Mouse (Mus musculus): ENCODE results near the gene Lrp10. TPM values are rescaled to one million over a fixed set of nuclear protein-coding genes. Genes with fewer than 3 reads are reported as not detected.

Gene Lrp10
- polyA plus RNA-seq, 1 experiment, result 22.9 TPM

GRCm38 (mm10) chr14:54487732-54488131 is 23.8 kb downstream of the Lrp10 start:
- no peaks in the 10 kb centered on the region for H3K27me3 ChIP-seq (ENCODE audit: control insufficient read depth, insufficient read depth, low read length, poor library complexity, severe bottlenecking)
- no peak overlapping the region for H3K9ac ChIP-seq (ENCODE audit: low read depth, poor library complexity, severe bottlenecking)

DNA sequence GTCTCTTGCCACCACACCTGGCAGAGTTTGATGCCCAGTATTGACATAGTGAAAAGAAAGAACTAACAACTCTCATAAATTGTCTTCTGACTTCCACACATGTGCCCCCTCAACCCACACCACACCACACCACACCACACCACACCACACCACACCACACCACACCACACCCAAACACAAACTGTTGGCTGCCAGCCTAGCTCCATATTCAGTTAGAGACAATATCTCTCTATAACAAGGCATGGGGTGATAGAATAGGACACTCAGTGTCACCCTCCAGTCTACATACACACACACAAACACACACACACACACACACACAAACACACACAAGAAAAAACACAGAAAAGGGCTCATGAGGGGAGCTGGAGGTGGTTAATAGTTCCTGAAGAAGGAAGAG is 24.4 kb downstream of the Lrp10 start:
- no peak overlapping the region for H3K27ac ChIP-seq (ENCODE audit: insufficient read depth, low read length)
- TF ChIP-seq EP300 (IDR thresholded peaks at IDR 0.05; ENCODE audit: insufficient read depth, low read depth, low read length), result no peak
- TF ChIP-seq POLR2A (IDR thresholded peaks at IDR 0.05; ENCODE audit: insufficient read depth, low read length), result no peak
- no peak for TF ChIP-seq CTCF (IDR thresholded peaks at IDR 0.05; ENCODE audit: low read depth, low read length)
- no peaks in the 10 kb centered on the region for H3K27me3 ChIP-seq (ENCODE audit: control insufficient read depth, insufficient read depth, low read length, poor library complexity, severe bottlenecking)
- no peak overlapping the region for H3K4me3 ChIP-seq (ENCODE audit: low read depth, low read length)
- H3K36me3 ChIP-seq (ENCODE audit: control insufficient read depth, insufficient read depth, low read length, poor library complexity, severe bottlenecking), result no peaks in the 10 kb centered on the region
- H3K4me1 ChIP-seq (ENCODE audit: control insufficient read depth, insufficient read depth, low read length), result no peaks in the 10 kb centered on the region
- H3K9me3 ChIP-seq (replicated peaks; ENCODE audit: control insufficient read depth, insufficient read depth, low read length, poor library complexity, severe bottlenecking), result no peaks in the 10 kb centered on the region
- no peak overlapping the region for H3K9ac ChIP-seq (ENCODE audit: low read depth, poor library complexity, severe bottlenecking)

More at GRCm38 (mm10) chr14:54487732-54488131, 23.8 kb downstream of the Lrp10 start:
- no peaks in the 10 kb centered on the region for H3K4me1 ChIP-seq (ENCODE audit: control insufficient read depth, insufficient read depth, low read length)
- no peaks in the 10 kb centered on the region for H3K9me3 ChIP-seq (replicated peaks; ENCODE audit: control insufficient read depth, insufficient read depth, low read length, poor library complexity, severe bottlenecking)
- no peaks in the 10 kb centered on the region for H3K36me3 ChIP-seq (ENCODE audit: control insufficient read depth, insufficient read depth, low read length, poor library complexity, severe bottlenecking)
- H3K27ac ChIP-seq (ENCODE audit: insufficient read depth, low read length), result no peak overlapping the region
- no peak overlapping the region for H3K4me3 ChIP-seq (ENCODE audit: low read depth, low read length)
- no peak for TF ChIP-seq EP300 (IDR thresholded peaks at IDR 0.05; ENCODE audit: insufficient read depth, low read depth, low read length)
- no peak for TF ChIP-seq POLR2A (IDR thresholded peaks at IDR 0.05; ENCODE audit: insufficient read depth, low read length)
- no peak for TF ChIP-seq CTCF (IDR thresholded peaks at IDR 0.05; ENCODE audit: low read depth, low read length)

- H3K27ac ChIP-seq (ENCODE audit: insufficient read depth, low read length), result peak overlapping the region; percentile 80
- H3K9ac ChIP-seq (ENCODE audit: low read depth, poor library complexity, severe bottlenecking), result peak overlapping the region; percentile 57
- no peaks in the 10 kb centered on the region for H3K36me3 ChIP-seq (ENCODE audit: control insufficient read depth, insufficient read depth, low read length, poor library complexity, severe bottlenecking)
- TF ChIP-seq POLR2A (IDR thresholded peaks at IDR 0.05; ENCODE audit: insufficient read depth, low read length), result peak; percentile 73
- TF ChIP-seq EP300 (IDR thresholded peaks at IDR 0.05; ENCODE audit: insufficient read depth, low read depth, low read length), result no peak
- no peak for TF ChIP-seq CTCF (IDR thresholded peaks at IDR 0.05; ENCODE audit: low read depth, low read length)
- H3K4me3 ChIP-seq (ENCODE audit: low read depth, low read length), result peak overlapping the region; percentile 60
- no peaks in the 10 kb centered on the region for H3K9me3 ChIP-seq (replicated peaks; ENCODE audit: control insufficient read depth, insufficient read depth, low read length, poor library complexity, severe bottlenecking)
- H3K27me3 ChIP-seq (ENCODE audit: control insufficient read depth, insufficient read depth, low read length, poor library complexity, severe bottlenecking), result no peaks in the 10 kb centered on the region
- no peaks in the 10 kb centered on the region for H3K4me1 ChIP-seq (ENCODE audit: control insufficient read depth, insufficient read depth, low read length)
Measured at GRCm38 (mm10) chr14:54492345-54493131, 28.6 kb downstream of the Lrp10 start.

DNA sequence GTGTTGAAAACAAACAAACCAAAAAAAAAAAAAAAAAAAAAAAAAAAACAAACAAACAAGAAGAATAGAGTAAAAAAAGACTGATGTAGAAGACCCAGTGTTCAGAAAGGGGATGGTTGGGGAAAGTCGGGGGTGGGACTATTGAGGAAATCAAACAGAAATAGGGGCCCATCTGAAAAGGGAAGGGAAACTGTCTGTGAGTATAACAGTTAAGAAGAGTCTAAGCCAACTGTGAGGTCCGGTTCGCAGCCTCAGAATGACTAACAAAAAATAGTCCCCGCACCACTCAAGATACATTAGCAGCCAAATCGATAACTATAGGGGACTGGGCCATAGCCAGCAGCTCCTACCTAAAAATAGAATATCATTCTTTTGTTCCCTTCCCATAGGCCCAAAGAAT is 29.3 kb downstream of the Lrp10 start:
- TF ChIP-seq POLR2A (IDR thresholded peaks at IDR 0.05; ENCODE audit: insufficient read depth, low read length) (no peak), CTCF (IDR thresholded peaks at IDR 0.05; ENCODE audit: low read depth, low read length) (no peak), EP300 (IDR thresholded peaks at IDR 0.05; ENCODE audit: insufficient read depth, low read depth, low read length) (no peak)
- 0 out of 2 replicates have a peak overlapping the region, but pooled peaks have one; percentile 57 for H3K9ac ChIP-seq (ENCODE audit: low read depth, poor library complexity, severe bottlenecking)
- H3K4me1 ChIP-seq (ENCODE audit: control insufficient read depth, insufficient read depth, low read length), result no peaks in the 10 kb centered on the region
- no peaks in the 10 kb centered on the region for H3K27me3 ChIP-seq (ENCODE audit: control insufficient read depth, insufficient read depth, low read length, poor library complexity, severe bottlenecking)
- H3K9me3 ChIP-seq (replicated peaks; ENCODE audit: control insufficient read depth, insufficient read depth, low read length, poor library complexity, severe bottlenecking), result no peaks in the 10 kb centered on the region
- H3K4me3 ChIP-seq (ENCODE audit: low read depth, low read length), result no peak overlapping the region
- no peaks in the 10 kb centered on the region for H3K36me3 ChIP-seq (ENCODE audit: control insufficient read depth, insufficient read depth, low read length, poor library complexity, severe bottlenecking)
- no peak overlapping the region for H3K27ac ChIP-seq (ENCODE audit: insufficient read depth, low read length)

DNA sequence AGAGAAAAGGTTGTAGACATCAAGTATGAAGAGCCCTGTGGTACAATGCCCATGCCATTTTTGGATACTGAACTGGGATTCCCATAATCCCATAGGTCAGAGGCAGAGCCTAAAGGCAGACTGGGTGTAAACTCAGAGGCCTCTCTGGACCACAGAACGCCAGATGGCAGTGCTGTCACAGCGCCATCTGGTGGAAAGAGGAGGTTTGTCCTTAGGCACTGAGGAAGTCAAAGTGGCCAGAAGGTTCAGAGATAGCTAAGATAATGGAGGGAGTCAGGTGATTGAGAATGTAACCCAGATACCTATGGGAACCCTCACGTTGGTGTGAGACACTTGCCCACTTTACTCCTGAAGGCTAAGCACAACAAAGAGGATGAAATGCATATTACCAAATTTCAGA is 30.3 kb downstream of the Lrp10 start:
- Histone ChIP-seq H3K4me1 (ENCODE audit: control insufficient read depth, insufficient read depth, low read length) (no peaks in the 10 kb centered on the region), H3K27me3 (ENCODE audit: control insufficient read depth, insufficient read depth, low read length, poor library complexity, severe bottlenecking) (no peaks in the 10 kb centered on the region), H3K27ac (ENCODE audit: insufficient read depth, low read length) (no peak overlapping the region), H3K9me3 (replicated peaks; ENCODE audit: control insufficient read depth, insufficient read depth, low read length, poor library complexity, severe bottlenecking) (no peaks in the 10 kb centered on the region), H3K4me3 (ENCODE audit: low read depth, low read length) (no peak overlapping the region), H3K36me3 (ENCODE audit: control insufficient read depth, insufficient read depth, low read length, poor library complexity, severe bottlenecking) (no peaks in the 10 kb centered on the region), H3K9ac (ENCODE audit: low read depth, poor library complexity, severe bottlenecking) (no peak overlapping the region)
- TF ChIP-seq EP300 (IDR thresholded peaks at IDR 0.05; ENCODE audit: insufficient read depth, low read depth, low read length) (no peak), CTCF (IDR thresholded peaks at IDR 0.05; ENCODE audit: low read depth, low read length) (peak; percentile 98), POLR2A (IDR thresholded peaks at IDR 0.05; ENCODE audit: insufficient read depth, low read length) (no peak)

- H3K36me3 ChIP-seq (ENCODE audit: control insufficient read depth, insufficient read depth, low read length, poor library complexity, severe bottlenecking), result no peaks in the 10 kb centered on the region
- no peak overlapping the region for H3K9ac ChIP-seq (ENCODE audit: low read depth, poor library complexity, severe bottlenecking)
- no peaks in the 10 kb centered on the region for H3K27me3 ChIP-seq (ENCODE audit: control insufficient read depth, insufficient read depth, low read length, poor library complexity, severe bottlenecking)
- no peaks in the 10 kb centered on the region for H3K4me1 ChIP-seq (ENCODE audit: control insufficient read depth, insufficient read depth, low read length)
- H3K4me3 ChIP-seq (ENCODE audit: low read depth, low read length), result no peak overlapping the region
- no peaks in the 10 kb centered on the region for H3K9me3 ChIP-seq (replicated peaks; ENCODE audit: control insufficient read depth, insufficient read depth, low read length, poor library complexity, severe bottlenecking)
- TF ChIP-seq CTCF (IDR thresholded peaks at IDR 0.05; ENCODE audit: low read depth, low read length) (no peak), POLR2A (IDR thresholded peaks at IDR 0.05; ENCODE audit: insufficient read depth, low read length) (no peak), EP300 (IDR thresholded peaks at IDR 0.05; ENCODE audit: insufficient read depth, low read depth, low read length) (no peak)
- H3K27ac ChIP-seq (ENCODE audit: insufficient read depth, low read length), result no peak overlapping the region
Measured at GRCm38 (mm10) chr14:54496706-54497105, 32.8 kb downstream of the Lrp10 start.
